Mouse (Mus musculus) spleen, adult 2 months (tissue): ENCODE measurements around the gene Sumo2.

Experiments used
- CTCF ChIP-seq: fragments of 200-500 bp; IDR thresholded peaks from 2 replicates; pipeline ENCODE4 v1.5.1; 2011; ENCODE audit warnings: mild to moderate bottlenecking, inconsistent platforms; ENCODE audit not compliant: insufficient read depth, insufficient read length, insufficient replicate concordance; ENCODE audit errors: extremely low read depth
- POLR2A ChIP-seq: fragments of 200-500 bp; IDR thresholded peaks from 2 replicates; pipeline ENCODE4 v1.6.1; 2011; ENCODE audit warnings: low read depth, low read length, inconsistent platforms

DNA sequence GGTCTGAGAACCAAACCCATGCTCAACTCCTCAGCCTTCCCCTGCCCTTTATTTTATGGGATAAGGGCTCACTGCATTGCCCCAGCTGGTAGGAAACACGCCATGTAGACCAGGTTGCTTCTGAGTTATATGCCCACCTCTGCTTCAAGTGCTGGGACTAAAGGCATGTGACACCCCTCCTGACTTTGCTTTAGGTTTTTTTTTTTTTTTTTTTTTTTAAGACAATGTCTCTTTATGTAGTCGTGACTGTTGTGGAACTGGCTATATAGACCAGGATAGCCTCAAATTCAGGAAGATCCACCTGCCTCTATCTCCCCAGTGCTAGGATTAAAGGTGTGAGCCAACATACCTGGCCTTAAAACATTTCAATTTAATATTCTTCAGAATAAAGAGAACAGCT is 13.4 kb downstream of the Sumo2 start:
- TF ChIP-seq CTCF (no peak), POLR2A (no peak)
